Mouse (Mus musculus) heart, postnatal 0 days (tissue): ENCODE data around the gene Aspscr1.

Experiments
- CTCF ChIP-seq: IDR thresholded peaks from 2 replicates; pipeline ENCODE4 v1.5.1; 2016; ENCODE audit warnings: antibody characterized with exemption, control low read depth, low read depth
- EP300 ChIP-seq: IDR thresholded peaks from 2 replicates; pipeline ENCODE4 v1.6.1; 2016; ENCODE audit warnings: antibody characterized with exemption, low read depth

GRCm38 (mm10) chr11:120713580-120714518, 41.1 kb downstream of the Aspscr1 start, which contains the start of the genes Cenpx and Lrrc45:
- no peak for TF ChIP-seq CTCF
- no peak for TF ChIP-seq EP300
